Mouse (Mus musculus): ENCODE measurements at regions not wholly inside any gene's neighbourhood (a gene's known extent, or its start where the extent isn't known, plus 50 kb on each side); places are given as distances from the start of the nearest gene placed in this dataset.

GRCm38 (mm10) chr4:74847332-74848053, 430.6 kb downstream of the Dmac1 start:
- Histone ChIP-seq H3K27ac (replicated peaks; ENCODE audit: low read depth, low read length) (no peak overlapping the region), H3K27me3 (ENCODE audit: control insufficient read depth, insufficient read depth, low read length) (no peaks in the 10 kb centered on the region), H3K9me3 (ENCODE audit: control insufficient read depth, low read length) (no peaks in the 10 kb centered on the region), H3K4me2 (ENCODE audit: low read depth, severe bottlenecking) (no peak overlapping the region), H3K9ac (ENCODE audit: low read length) (no peak overlapping the region), H3K4me1 (ENCODE audit: control insufficient read depth, insufficient read depth, low read length) (no peaks in the 10 kb centered on the region), H3K36me3 (ENCODE audit: control insufficient read depth, insufficient read depth, low read length) (no peaks in the 10 kb centered on the region), H3K4me3 (ENCODE audit: low read depth, low read length) (no peak overlapping the region)
- 91% methylated on average over 4 of the region's 4 CpGs for WGBS
- no peak for ATAC-seq (ENCODE audit: insufficient number of reproducible peaks, low FRiP score, low TSS enrichment, low read depth)
- no peak for DNase-seq (ENCODE audit: low spot score)

- no peak for DNase-seq (ENCODE audit: low spot score)
- ATAC-seq (ENCODE audit: insufficient number of reproducible peaks, low FRiP score, low TSS enrichment, low read depth): peak; percentile 51; the same call in 1 of the 2 replicates
Measured at GRCm38 (mm10) chr4:74798173-74798799, 479.8 kb downstream of the Dmac1 start.

GRCm38 (mm10) chr4:74797456-74797855, 480.6 kb downstream of the Dmac1 start:
- Histone ChIP-seq H3K9me3 (ENCODE audit: control insufficient read depth, low read length) (no peaks in the 10 kb centered on the region), H3K4me1 (ENCODE audit: control insufficient read depth, insufficient read depth, low read length) (no peaks in the 10 kb centered on the region), H3K27me3 (ENCODE audit: control insufficient read depth, insufficient read depth, low read length) (no peaks in the 10 kb centered on the region), H3K36me3 (ENCODE audit: control insufficient read depth, insufficient read depth, low read length) (no peaks in the 10 kb centered on the region), H3K9ac (ENCODE audit: low read length) (no peak overlapping the region), H3K4me2 (ENCODE audit: low read depth, severe bottlenecking) (no peak overlapping the region), H3K4me3 (ENCODE audit: low read depth, low read length) (no peak overlapping the region), H3K27ac (replicated peaks; ENCODE audit: low read depth, low read length) (no peak overlapping the region)
- DNase-seq (ENCODE audit: low spot score) (no peak), ATAC-seq (ENCODE audit: insufficient number of reproducible peaks, low FRiP score, low TSS enrichment, low read depth) (no peak)
- 70% methylated on average over 2 of the region's 2 CpGs for WGBS

More at GRCm38 (mm10) chr4:74798173-74798799, 479.8 kb downstream of the Dmac1 start:
- Histone ChIP-seq H3K9me3 (ENCODE audit: control insufficient read depth, low read length) (no peaks in the 10 kb centered on the region), H3K9ac (ENCODE audit: low read length) (no peak overlapping the region), H3K27me3 (ENCODE audit: control insufficient read depth, insufficient read depth, low read length) (no peaks in the 10 kb centered on the region), H3K4me1 (ENCODE audit: control insufficient read depth, insufficient read depth, low read length) (no peaks in the 10 kb centered on the region), H3K36me3 (ENCODE audit: control insufficient read depth, insufficient read depth, low read length) (no peaks in the 10 kb centered on the region), H3K27ac (replicated peaks; ENCODE audit: low read depth, low read length) (no peak overlapping the region), H3K4me3 (ENCODE audit: low read depth, low read length) (no peak overlapping the region), H3K4me2 (ENCODE audit: low read depth, severe bottlenecking) (no peak overlapping the region)
- WGBS: 39% methylated on average over 2 of the region's 2 CpGs

- H3K4me1 ChIP-seq (ENCODE audit: control insufficient read depth, insufficient read depth, low read length): no peaks in the 10 kb centered on the region
Measured at GRCm38 (mm10) chr4:74796676-74797075, 481.4 kb downstream of the Dmac1 start.

GRCm38 (mm10) chr4:74747985-74748384, 505.7 kb downstream of the Kdm4c start:
- DNase-seq (ENCODE audit: low spot score) (no peak), ATAC-seq (ENCODE audit: insufficient number of reproducible peaks, low FRiP score, low TSS enrichment, low read depth) (no peak)
- no peak overlapping the region for H3K4me3 ChIP-seq (ENCODE audit: low read depth, low read length)
- no peaks in the 10 kb centered on the region for H3K27me3 ChIP-seq (ENCODE audit: control insufficient read depth, insufficient read depth, low read length)
- no peaks in the 10 kb centered on the region for H3K9me3 ChIP-seq (ENCODE audit: control insufficient read depth, low read length)
- no peaks in the 10 kb centered on the region for H3K4me1 ChIP-seq (ENCODE audit: control insufficient read depth, insufficient read depth, low read length)
- no peaks in the 10 kb centered on the region for H3K36me3 ChIP-seq (ENCODE audit: control insufficient read depth, insufficient read depth, low read length)
- no peak overlapping the region for H3K9ac ChIP-seq (ENCODE audit: low read length)
- no peak overlapping the region for H3K4me2 ChIP-seq (ENCODE audit: low read depth, severe bottlenecking)
- H3K27ac ChIP-seq (replicated peaks; ENCODE audit: low read depth, low read length): no peak overlapping the region
- WGBS: 24% methylated on average over 2 of the region's 2 CpGs

More at GRCm38 (mm10) chr4:74796676-74797075, 481.4 kb downstream of the Dmac1 start:
- H3K9me3 ChIP-seq (ENCODE audit: control insufficient read depth, low read length): no peaks in the 10 kb centered on the region
- ATAC-seq (ENCODE audit: insufficient number of reproducible peaks, low FRiP score, low TSS enrichment, low read depth) (no peak), DNase-seq (ENCODE audit: low spot score) (no peak)
- H3K27me3 ChIP-seq (ENCODE audit: control insufficient read depth, insufficient read depth, low read length): no peaks in the 10 kb centered on the region
- no peak overlapping the region for H3K4me3 ChIP-seq (ENCODE audit: low read depth, low read length)
- H3K9ac ChIP-seq (ENCODE audit: low read length): no peak overlapping the region
- no peak overlapping the region for H3K27ac ChIP-seq (replicated peaks; ENCODE audit: low read depth, low read length)
- no peaks in the 10 kb centered on the region for H3K36me3 ChIP-seq (ENCODE audit: control insufficient read depth, insufficient read depth, low read length)
- no peak overlapping the region for H3K4me2 ChIP-seq (ENCODE audit: low read depth, severe bottlenecking)

- Histone ChIP-seq H3K27ac (replicated peaks; ENCODE audit: low read depth, low read length) (no peak overlapping the region), H3K9me3 (ENCODE audit: control insufficient read depth, low read length) (no peaks in the 10 kb centered on the region), H3K36me3 (ENCODE audit: control insufficient read depth, insufficient read depth, low read length) (no peaks in the 10 kb centered on the region), H3K9ac (ENCODE audit: low read length) (no peak overlapping the region), H3K4me2 (ENCODE audit: low read depth, severe bottlenecking) (no peak overlapping the region), H3K27me3 (ENCODE audit: control insufficient read depth, insufficient read depth, low read length) (no peaks in the 10 kb centered on the region), H3K4me3 (ENCODE audit: low read depth, low read length) (no peak overlapping the region), H3K4me1 (ENCODE audit: control insufficient read depth, insufficient read depth, low read length) (no peaks in the 10 kb centered on the region)
- no peak for DNase-seq (ENCODE audit: low spot score)
- no peak for ATAC-seq (ENCODE audit: insufficient number of reproducible peaks, low FRiP score, low TSS enrichment, low read depth)
- 12% methylated on average over 2 of the region's 2 CpGs for WGBS
Measured at GRCm38 (mm10) chr4:74739642-74740041, 497.3 kb downstream of the Kdm4c start.

All from limb, embryonic 11.5 days (tissue).